Mouse (Mus musculus) cerebellum, adult (tissue): ENCODE measurements around the gene Mast3.
"Not testable (repeated sequence)": the region's sequence is repeated elsewhere in the genome, so short reads cannot be mapped to it uniquely, and the experiment has no call there.

Experiments used
- ATAC-seq: cut with Nextera tagmentation; 2 replicates; pipeline ENCODE4 v1.9.2; 2017; ENCODE audit warnings: mild to moderate bottlenecking, moderate library complexity, mixed read lengths; ENCODE audit not compliant: insufficient number of reproducible peaks, low FRiP score, low TSS enrichment

Gene Mast3

GRCm38 (mm10) chr8:70836666-70837065 is 31.8 kb upstream of the Mast3 start:
- ATAC-seq, result no peak

- ATAC-seq, result no peak
Measured at GRCm38 (mm10) chr8:70834071-70834470, 29.2 kb upstream of the Mast3 start.

- no peak for ATAC-seq
Measured at GRCm38 (mm10) chr8:70833520-70833919, 28.7 kb upstream of the Mast3 start.

- ATAC-seq, result no peak
Measured at GRCm38 (mm10) chr8:70833018-70833482, 28.2 kb upstream of the Mast3 start.

- ATAC-seq, result no peak
Measured at GRCm38 (mm10) chr8:70832371-70832770, 27.5 kb upstream of the Mast3 start.

GRCm38 (mm10) chr8:70831517-70831916 is 26.7 kb upstream of the Mast3 start:
- no peak for ATAC-seq

GRCm38 (mm10) chr8:70827796-70828195 is 22.9 kb upstream of the Mast3 start:
- ATAC-seq, result no peak

GRCm38 (mm10) chr8:70827010-70827409 is 22.2 kb upstream of the Mast3 start:
- ATAC-seq, result no peak

- no peak for ATAC-seq
Measured at GRCm38 (mm10) chr8:70825816-70826215, 21.0 kb upstream of the Mast3 start.

GRCm38 (mm10) chr8:70823802-70824201 is 18.9 kb upstream of the Mast3 start:
- no peak for ATAC-seq

GRCm38 (mm10) chr8:70822594-70822993 is 17.7 kb upstream of the Mast3 start:
- ATAC-seq, result not testable (repeated sequence)

GRCm38 (mm10) chr8:70821992-70822391 is 17.1 kb upstream of the Mast3 start:
- no peak for ATAC-seq

- ATAC-seq, result peak; percentile 23; the same call in 1 of the 2 replicates
Measured at GRCm38 (mm10) chr8:70821399-70821962, 16.6 kb upstream of the Mast3 start.

- ATAC-seq, result no peak
Measured at GRCm38 (mm10) chr8:70820101-70820935, 15.5 kb upstream of the Mast3 start.

- ATAC-seq, result no peak
Measured at GRCm38 (mm10) chr8:70816679-70817078, 11.8 kb upstream of the Mast3 start.

- no peak for ATAC-seq
Measured at GRCm38 (mm10) chr8:70812885-70813284, 8.0 kb upstream of the Mast3 start.

- ATAC-seq, result no peak
Measured at GRCm38 (mm10) chr8:70812055-70812454, 7.2 kb upstream of the Mast3 start.

- ATAC-seq, result no peak
Measured at GRCm38 (mm10) chr8:70810962-70811680, 6.3 kb upstream of the Mast3 start.

GRCm38 (mm10) chr8:70808955-70809701 is 4.3 kb upstream of the Mast3 start:
- ATAC-seq, result no peak

- no peak for ATAC-seq
Measured at GRCm38 (mm10) chr8:70808239-70808638, 3.4 kb upstream of the Mast3 start, which contains the start of gene Il12rb1. TSS of gene Il12rb1 (plus strand) at chr8:70808449.
